ENCODE assay signal across 7 mouse cellular contexts in the genomic region with DNA sequence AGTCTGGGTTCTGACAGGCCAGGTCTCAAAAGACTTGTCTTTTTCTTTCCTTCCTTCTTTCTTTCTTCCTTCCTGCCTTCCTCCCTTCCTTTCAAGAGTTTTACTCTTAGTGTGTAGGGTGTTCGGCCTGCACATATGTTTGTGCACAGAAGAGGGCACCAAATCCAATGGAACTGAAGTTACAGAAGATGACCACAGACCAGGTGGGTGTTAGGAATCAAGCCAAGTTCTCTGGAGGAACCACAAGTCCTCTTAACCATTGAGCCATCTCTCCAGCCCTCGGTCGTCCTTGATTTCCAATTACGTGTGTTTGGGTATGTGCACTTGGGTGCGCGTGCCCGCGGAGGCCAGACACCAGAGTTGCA. TPM values are rescaled to one million over a fixed set of nuclear protein-coding genes. Genes with fewer than 3 reads are reported as not detected.
DNase-seq lines count a peak whose midpoint lies in the region; ATAC-seq and TF ChIP-seq lines count a peak whose summit lies in the region.

No protein-coding gene starts in this region.

- TF ChIP-seq EP300 in liver, embryonic 14.5 days (IDR thresholded peaks at IDR 0.05; ENCODE audit: low read depth) = no peak

- no peaks in the 10 kb centered on the region for H3K36me3 ChIP-seq in C2C12 (ENCODE audit: control insufficient read depth, insufficient read depth)
- H3K36me3 ChIP-seq in forebrain, embryonic 11.5 days (ENCODE audit: control insufficient read depth, insufficient read depth, low read length) = no peaks in the 10 kb centered on the region
- no peaks in the 10 kb centered on the region for H3K36me3 ChIP-seq in liver, embryonic 14.5 days (replicated peaks; ENCODE audit: control insufficient read depth, insufficient read depth, low read depth)

- H3K79me2 ChIP-seq in C2C12 (ENCODE audit: control insufficient read depth, insufficient read depth) = peaks cover 32% of the 10 kb centered on the region

- H3K9me3 ChIP-seq in forebrain, embryonic 11.5 days (ENCODE audit: control insufficient read depth, low read length) = no peaks in the 10 kb centered on the region
- H3K9me3 ChIP-seq in liver, embryonic 14.5 days (ENCODE audit: control insufficient read depth, low read length) = no peaks in the 10 kb centered on the region

- peaks cover 9% of the 10 kb centered on the region for H3K79me3 ChIP-seq in C2C12 (ENCODE audit: low read depth)

- DNase-seq in 3T3-L1 (ENCODE audit: low read depth, low spot score) = peak; percentile 90
- no peak for DNase-seq in forebrain, embryonic 11.5 days (ENCODE audit: low spot score)
- no peak for DNase-seq in liver, embryonic 14.5 days (ENCODE audit: low read depth in 3 of 3, low spot score in 3 of 3)
- no peak for DNase-seq in adrenal gland, adult (ENCODE audit: inconsistent age in 2 of 2, low spot score in 1 of 2)
- DNase-seq in frontal cortex, postnatal 10 days (ENCODE audit: low spot score in 2 of 2) = no peak
- no peak for DNase-seq in urinary bladder, postnatal 36 days (ENCODE audit: low spot score in 2 of 2)

- H3K4me1 ChIP-seq in forebrain, embryonic 11.5 days (replicated peaks; ENCODE audit: control insufficient read depth, insufficient read depth, low read length) = no peaks in the 10 kb centered on the region
- H3K4me1 ChIP-seq in liver, embryonic 14.5 days (replicated peaks; ENCODE audit: control insufficient read depth in 2 of 2, insufficient read depth in 2 of 2, low read length in 1 of 2) = peaks cover 0 to 9% of the 10 kb centered on the region in 2 experiments; a peak in 3 of 4 replicates

- peak overlapping the region; percentile 53 for H3K4me2 ChIP-seq in forebrain, embryonic 11.5 days (ENCODE audit: low read depth, low read length, severe bottlenecking)
- H3K4me2 ChIP-seq in liver, embryonic 14.5 days (ENCODE audit: low read depth) = peak overlapping the region; percentile 56

- 11% methylated on average over 8 of the region's 8 CpGs for whole genome bisulfite sequencing in forebrain, embryonic 11.5 days
- 5% methylated on average over 8 of the region's 8 CpGs for WGBS in liver, embryonic 14.5 days (ENCODE audit: insufficient replicate concordance)

- H3K9ac ChIP-seq in forebrain, embryonic 11.5 days (ENCODE audit: low read length) = peak overlapping the region; percentile 95
- peak overlapping the region; percentile 61 for H3K9ac ChIP-seq in liver, embryonic 14.5 days (replicated peaks)

- no peak overlapping the region for H3K27ac ChIP-seq in forebrain, embryonic 11.5 days (ENCODE audit: low read depth, low read length)
- H3K27ac ChIP-seq in liver, embryonic 14.5 days = no peak overlapping the region

- no peaks in the 10 kb centered on the region for H3K27me3 ChIP-seq in C2C12 (ENCODE audit: control insufficient read depth, insufficient read depth, insufficient read length)
- H3K27me3 ChIP-seq in forebrain, embryonic 11.5 days (ENCODE audit: control insufficient read depth, insufficient read depth, low read length) = no peaks in the 10 kb centered on the region
- no peaks in the 10 kb centered on the region for H3K27me3 ChIP-seq in liver, embryonic 14.5 days (ENCODE audit: control insufficient read depth, insufficient read depth, low read length)

- peak overlapping the region; percentile 75 for H3K4me3 ChIP-seq in C2C12 (ENCODE audit: insufficient read depth, poor library complexity, severe bottlenecking)
- H3K4me3 ChIP-seq in forebrain, embryonic 11.5 days (ENCODE audit: low read depth, low read length) = peak overlapping the region; percentile 78
- H3K4me3 ChIP-seq in liver, embryonic 14.5 days (ENCODE audit: insufficient read depth in 1 of 2, low read depth in 2 of 2, low read length in 2 of 2) = peak overlapping the region; percentile 62 to 71

- no peak for TF ChIP-seq CTCF in C2C12 (IDR thresholded peaks at IDR 0.05; ENCODE audit: control insufficient read depth, insufficient read depth, insufficient read length)
- no peak; the same call in 1 of the 2 replicates for TF ChIP-seq CTCF in liver, embryonic 14.5 days (IDR thresholded peaks at IDR 0.05; ENCODE audit: low read depth)

- H3ac ChIP-seq in C2C12 (ENCODE audit: control insufficient read depth, insufficient read length, low read depth) = no peak overlapping the region

- no peak; the same call in 1 of the 2 replicates for ATAC-seq in forebrain, embryonic 11.5 days (replicated peaks; ENCODE audit: low FRiP score)
- ATAC-seq in liver, embryonic 14.5 days (ENCODE audit: insufficient read depth) = peak; percentile 21; the same call in 1 of the 2 replicates

TF ChIP-seq in C2C12, 6 proteins besides CTCF, POLR2A, EP300 and RAD21:
- TF ChIP-seq MAX (IDR thresholded peaks at IDR 0.05) (no peak), CEBPB (IDR thresholded peaks at IDR 0.05; ENCODE audit: low read depth) (no peak), USF1 (IDR thresholded peaks at IDR 0.05; ENCODE audit: low read depth) (no peak), MYOD1 (IDR thresholded peaks at IDR 0.05; ENCODE audit: control insufficient read depth, insufficient read length, low read depth) (no peak), MYOG (IDR thresholded peaks at IDR 0.05; ENCODE audit: control insufficient read depth, extremely low read depth, insufficient read length) (no peak), FOSL1 (IDR thresholded peaks at IDR 0.05; ENCODE audit: insufficient read depth, low read length, poor library complexity, severe bottlenecking) (no peak)

RNA-seq across cellular contexts. Expression of a gene that starts 0.5 kb away (rescaled TPM):
- polyA plus RNA-seq in C2C12 (2012; fragmentation: generic; extraction: Trizol) = 5.2 TPM
- polyA plus RNA-seq in forebrain, embryonic 11.5 days (2014; fragmentation: Nextera tagmentation; extraction: Ambion mirVana) = 10.9 and 11.4 TPM in 2 replicates
- polyA plus RNA-seq in liver, embryonic 14.5 days (2012; rRNA removed) = 2.2 and 2.3 TPM in 2 replicates
- polyA plus RNA-seq in liver, embryonic 14.5 days (2014; fragmentation: Nextera tagmentation; extraction: Ambion mirVana) = 2.2 and 2.5 TPM in 2 replicates

RNA-seq across cellular contexts. Expression of a gene that starts 51.1 kb away (rescaled TPM):
- 364 TPM for polyA plus RNA-seq in C2C12 (2012; fragmentation: generic; extraction: Trizol)
- 471 and 486 TPM in 2 replicates for polyA plus RNA-seq in forebrain, embryonic 11.5 days (2014; fragmentation: Nextera tagmentation; extraction: Ambion mirVana)
- polyA plus RNA-seq in liver, embryonic 14.5 days (2012; rRNA removed) = 69.1 and 80.2 TPM in 2 replicates
- 213 and 217 TPM in 2 replicates for polyA plus RNA-seq in liver, embryonic 14.5 days (2014; fragmentation: Nextera tagmentation; extraction: Ambion mirVana)
